Mouse (Mus musculus) megakaryocyte progenitor cell, adult 5-6 weeks (primary cell): Measurements from ENCODE around the gene St7l. TPM values are rescaled to one million over a fixed set of nuclear protein-coding genes. Genes with fewer than 3 reads are reported as not detected.

Source experiments
- ATAC-seq: replicated peaks from 2 replicates; pipeline ENCODE4 v1.8.0; 2016; ENCODE audit warnings: mild to moderate bottlenecking, moderate TSS enrichment, inconsistent platforms; ENCODE audit not compliant: poor library complexity
- total RNA-seq, 2 experiments: library from RNA; stranded (forward) in 1 of 2; stranded (reverse) in 1 of 2; fragments of 157-497, 149-512 nt in 1 of 2; fragments of 200-1000 nt in 1 of 2; gene quantifications; 2 replicates each; pipeline versions ENCODE4 v1.2.3 to v1.2.4; 2015 to 2017

St7l gene
- total RNA-seq, 2 experiments from 2014 or later, result 22.8 to 30.7 TPM

DNA sequence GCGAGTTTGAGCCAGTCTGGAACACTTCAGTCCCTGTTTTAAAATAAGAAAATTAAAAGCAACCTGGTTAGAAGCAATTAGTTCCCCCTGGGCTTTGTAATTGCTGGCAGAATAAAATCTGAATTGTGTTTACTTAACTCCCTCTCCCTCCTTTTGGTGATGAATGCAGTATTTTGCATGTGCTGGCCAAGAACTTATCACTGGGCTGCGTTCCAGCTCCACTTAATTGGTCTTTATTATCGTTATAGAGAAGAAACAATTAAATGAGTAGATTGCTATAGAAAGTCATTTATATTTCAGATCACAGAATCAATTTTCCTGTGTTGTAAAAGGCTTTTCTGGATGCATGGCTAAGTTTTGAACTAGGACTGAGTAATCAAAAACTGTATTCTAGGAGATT is 32.3 kb downstream of the St7l start:
- no peak for ATAC-seq

DNA sequence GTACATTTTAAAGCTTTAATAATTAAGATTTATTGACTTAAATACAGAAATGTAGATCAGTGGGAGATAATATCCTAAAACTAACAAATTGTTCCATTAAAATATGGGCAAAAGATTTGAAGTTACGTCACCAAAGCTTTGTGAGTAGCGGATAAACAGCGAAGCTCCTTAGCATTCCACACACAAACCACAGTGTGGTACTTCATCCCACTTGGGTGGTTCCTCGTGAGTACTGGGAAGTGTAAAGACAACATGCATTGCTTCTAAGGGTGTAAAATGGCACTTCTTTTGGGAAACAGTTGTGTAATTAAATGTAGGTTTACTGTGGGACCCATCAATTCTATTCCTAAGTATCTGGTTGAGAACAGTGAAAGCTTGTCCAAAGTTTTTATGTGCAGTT is 37.3 kb downstream of the St7l start:
- no peak for ATAC-seq

DNA sequence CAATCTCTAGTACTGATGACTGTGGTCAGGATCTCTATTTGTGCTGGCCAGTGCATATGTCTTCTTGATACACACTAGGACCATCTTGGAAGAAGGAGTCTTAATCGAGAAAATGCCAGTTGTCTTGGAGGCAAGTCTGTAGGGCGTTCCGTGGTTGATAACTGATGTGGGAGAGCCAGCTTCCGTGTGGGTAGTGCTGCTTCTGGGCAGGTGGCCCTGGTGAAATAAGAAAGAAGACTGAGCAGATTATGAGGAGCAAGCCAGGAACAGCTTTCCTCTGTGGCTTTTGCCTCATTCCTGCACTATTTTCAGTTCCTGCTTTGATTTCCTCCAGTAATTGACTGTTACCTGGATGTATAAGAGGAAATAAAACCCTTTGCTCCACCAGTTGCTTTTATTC is 41.6 kb downstream of the St7l start:
- ATAC-seq, result no peak

DNA sequence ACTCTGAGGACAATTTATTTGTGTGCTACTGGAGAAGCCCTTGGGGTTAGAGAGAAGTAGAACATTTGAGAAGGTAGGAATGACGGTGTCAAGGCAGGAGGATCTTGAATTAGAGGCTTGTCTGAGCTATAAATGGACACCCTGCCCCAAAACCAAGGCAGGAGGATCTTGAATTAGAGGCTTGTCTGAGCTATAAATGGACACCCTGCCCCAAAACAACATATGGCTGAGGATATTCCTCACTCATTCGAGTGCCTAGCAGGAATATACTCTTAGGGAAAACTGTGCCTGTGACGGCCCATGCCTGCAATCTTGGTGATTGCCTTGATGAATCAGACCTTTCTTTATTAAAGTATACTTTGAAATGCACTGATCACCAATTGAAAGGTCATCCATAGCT is 42.2 kb downstream of the St7l start:
- no peak for ATAC-seq

DNA sequence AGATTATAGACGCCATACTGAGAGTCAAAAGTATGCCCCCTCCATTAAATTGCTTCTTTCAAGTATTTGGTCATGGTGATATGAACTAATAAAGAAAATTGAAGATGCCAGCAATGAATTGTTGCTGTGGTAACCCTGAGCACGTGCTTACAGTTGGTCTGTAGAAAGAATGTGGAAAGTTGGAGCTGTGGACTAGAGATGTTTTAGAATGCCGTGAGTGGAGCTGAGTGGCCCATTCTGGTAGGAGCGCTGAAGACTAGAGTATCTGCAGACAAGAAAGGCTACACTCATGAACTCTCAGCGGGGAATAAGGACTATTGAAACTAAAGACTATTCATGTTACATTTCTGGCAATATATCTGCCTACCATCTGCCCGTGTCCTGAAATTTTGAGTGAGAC is 45.4 kb downstream of the St7l start:
- no peak for ATAC-seq

DNA sequence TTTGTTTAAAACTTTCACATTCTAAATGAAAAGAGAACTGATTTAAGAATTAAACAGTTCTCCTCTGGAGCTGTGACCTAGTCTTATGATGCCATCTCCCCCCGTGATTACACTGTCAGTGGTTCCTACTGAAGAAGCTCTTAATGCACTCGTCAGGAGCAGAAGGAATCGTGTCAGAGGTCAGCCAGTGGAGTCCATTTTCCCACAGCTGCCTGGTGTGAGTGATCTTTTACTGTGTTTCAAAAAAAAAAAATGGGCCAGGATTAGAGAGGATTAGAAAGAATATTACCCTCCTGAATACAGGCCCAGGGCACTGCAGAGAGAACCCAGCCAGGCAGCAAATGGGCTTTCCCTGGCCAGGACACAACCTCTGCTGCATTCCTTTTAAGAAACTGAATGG is 51.2 kb downstream of the St7l start:
- no peak for ATAC-seq

DNA sequence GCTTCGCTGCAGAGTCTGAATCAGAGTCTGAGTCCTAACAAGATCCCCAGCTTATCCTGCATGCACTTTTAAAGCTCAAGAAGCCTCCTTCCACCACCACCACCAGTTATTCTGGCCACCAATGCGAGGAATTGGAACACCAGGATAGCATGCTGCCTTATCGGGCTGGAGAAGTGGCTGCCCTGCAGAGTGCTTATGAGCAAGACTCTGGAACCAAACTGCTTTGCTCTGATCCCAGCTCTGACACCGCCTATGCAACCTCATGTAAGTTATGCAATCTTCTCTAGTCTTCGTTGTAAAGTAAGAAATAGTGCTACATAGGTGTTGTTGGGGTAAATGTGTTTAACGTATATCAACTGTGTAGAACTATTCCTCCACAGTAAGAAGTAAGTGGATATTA is 65.6 kb downstream of the St7l start:
- no peak for ATAC-seq

DNA sequence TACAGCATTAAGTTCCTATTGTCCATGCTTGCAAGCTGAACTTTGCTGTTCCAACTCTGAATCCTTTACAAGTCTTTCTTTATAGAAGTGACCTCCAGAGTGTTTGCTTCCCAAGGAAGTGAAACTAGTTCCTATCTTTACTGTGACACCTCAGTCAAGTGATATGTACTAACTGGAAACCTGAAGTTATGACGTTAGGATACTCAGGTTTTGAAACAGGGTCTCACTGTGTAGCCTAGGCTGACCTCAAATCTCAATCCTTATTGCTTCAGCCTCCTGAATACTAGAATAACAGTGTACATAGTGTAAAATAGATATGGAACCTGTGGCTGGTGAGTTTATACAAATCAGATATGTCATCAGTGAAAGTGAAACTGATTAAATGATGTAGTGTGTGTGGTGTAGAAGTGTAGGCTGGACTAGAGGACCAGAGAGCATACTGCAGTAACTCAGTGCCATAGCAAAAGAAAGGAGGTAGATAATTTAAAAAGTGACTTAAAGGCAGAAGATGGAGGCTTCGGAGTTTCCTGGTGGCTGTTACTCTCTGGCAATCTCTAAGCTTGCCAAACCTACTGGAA is 74.0 kb downstream of the St7l start:
- ATAC-seq, result peak; percentile 42

DNA sequence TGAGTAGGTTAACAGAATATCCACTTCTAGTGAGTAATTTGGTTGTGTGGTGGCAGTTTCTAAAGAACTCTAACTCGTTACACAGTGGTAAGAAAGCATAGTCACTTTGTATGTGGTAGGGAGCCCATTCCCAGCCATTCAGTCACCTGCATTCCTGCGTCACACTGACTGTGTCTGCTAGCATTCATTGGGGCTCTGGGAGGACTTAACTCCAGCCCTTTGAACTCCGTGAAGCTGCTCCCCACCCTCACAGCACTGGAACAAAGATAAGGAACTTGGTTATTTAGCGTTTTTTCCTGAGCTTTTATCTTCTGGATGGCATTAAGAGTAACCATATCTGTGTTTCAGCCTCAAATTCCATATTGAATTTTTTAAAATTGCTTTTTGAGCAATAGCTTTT is 74.5 kb downstream of the St7l start:
- no peak for ATAC-seq

DNA sequence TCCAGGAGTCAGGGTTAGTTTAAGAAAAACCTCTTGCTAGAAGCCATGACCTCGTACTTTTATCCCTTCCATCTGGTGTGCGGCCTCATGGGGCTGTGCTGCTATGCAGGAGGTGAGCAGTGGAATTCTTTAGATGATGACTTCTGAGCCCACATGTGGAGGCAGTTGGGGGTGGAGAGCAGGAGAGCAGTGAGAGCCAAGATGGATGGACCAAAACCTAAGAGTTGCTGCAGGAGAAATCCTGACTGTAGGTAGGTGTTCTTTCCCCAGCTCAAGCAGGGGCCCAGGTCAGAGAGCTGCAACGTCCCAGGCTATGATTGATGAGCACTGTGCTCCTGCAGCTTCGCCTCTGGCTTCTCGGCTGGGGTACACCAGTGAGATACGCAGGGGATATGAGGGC is 76.9 kb downstream of the St7l start:
- ATAC-seq, result no peak

DNA sequence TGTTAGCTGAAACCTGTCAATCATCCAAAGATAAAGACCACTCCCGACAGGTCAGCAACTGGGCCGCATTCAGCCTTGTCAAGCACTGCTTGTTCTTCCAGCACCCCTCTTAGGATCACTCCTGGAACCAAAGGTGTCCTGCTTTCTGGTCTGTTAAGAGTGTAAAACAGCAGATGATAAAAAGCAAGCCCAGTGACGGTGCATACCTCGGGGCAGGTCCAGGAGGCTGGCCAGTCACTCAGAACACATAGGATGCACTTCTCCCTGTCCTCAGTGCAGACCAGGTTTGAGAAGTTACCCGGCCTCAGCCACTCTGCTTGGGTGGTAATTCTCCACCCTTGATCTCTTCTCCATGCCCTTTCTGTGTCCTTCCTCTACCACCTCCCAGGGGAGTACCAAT is 78.9 kb downstream of the St7l start:
- ATAC-seq, result no peak

DNA sequence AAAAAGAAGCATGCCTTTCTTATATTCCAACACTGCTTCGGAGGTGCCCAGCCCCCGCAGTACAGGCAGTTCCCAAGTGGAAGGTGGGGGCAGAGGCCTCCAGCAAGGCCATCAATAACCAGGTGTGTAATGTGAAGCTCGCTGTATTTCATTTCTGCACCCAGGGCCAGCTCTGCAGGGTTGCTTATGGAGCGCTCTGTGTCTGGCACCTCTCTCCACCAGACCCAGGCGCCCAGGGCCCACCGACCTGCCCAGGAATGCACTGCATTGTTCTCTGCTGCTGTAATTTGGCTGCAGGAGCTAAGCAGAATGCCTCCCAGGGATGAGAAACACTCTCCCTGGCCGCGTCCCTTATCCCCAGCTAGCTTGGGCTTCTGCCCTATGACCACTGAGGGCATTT is 79.5 kb downstream of the St7l start:
- no peak for ATAC-seq

DNA sequence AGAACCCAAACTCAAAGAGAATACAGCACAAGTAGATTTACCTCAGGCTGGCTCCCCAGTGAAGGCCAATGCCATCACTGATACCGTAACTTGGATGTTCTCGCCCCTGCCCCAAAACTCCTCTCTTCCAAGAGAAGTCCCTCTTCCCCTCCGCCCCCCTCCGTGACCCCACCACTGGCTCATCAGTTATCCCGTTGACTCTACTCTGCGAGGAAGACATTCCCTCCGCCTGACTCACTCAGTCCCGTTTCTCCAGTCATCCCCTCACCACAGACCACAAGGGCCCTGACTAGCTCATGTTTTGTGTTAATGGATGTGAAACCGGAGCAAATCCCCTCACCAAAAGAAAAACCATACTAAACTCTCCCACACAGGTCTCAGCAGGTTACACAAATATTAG is 81.1 kb downstream of the St7l start:
- ATAC-seq, result no peak

DNA sequence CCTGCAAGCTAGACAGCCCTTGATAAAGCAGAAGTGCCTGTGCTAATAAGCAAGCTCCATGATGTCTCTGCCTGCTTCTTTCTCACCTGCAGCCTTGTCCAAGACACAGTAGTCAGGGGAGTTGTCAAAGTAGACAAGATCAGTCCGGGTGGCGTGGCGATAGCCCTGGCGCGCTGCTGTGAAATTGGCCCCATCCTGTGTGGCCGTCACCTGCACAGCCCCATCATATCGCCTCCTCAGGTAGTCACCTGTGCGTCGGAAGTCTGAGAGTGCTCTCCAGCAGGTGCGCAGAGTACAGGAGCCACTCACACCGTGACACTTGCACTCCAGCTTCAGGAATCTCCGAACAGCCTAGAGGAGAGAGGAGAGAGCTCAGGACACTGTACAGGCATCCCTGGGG is 87.1 kb downstream of the St7l start:
- no peak for ATAC-seq

DNA sequence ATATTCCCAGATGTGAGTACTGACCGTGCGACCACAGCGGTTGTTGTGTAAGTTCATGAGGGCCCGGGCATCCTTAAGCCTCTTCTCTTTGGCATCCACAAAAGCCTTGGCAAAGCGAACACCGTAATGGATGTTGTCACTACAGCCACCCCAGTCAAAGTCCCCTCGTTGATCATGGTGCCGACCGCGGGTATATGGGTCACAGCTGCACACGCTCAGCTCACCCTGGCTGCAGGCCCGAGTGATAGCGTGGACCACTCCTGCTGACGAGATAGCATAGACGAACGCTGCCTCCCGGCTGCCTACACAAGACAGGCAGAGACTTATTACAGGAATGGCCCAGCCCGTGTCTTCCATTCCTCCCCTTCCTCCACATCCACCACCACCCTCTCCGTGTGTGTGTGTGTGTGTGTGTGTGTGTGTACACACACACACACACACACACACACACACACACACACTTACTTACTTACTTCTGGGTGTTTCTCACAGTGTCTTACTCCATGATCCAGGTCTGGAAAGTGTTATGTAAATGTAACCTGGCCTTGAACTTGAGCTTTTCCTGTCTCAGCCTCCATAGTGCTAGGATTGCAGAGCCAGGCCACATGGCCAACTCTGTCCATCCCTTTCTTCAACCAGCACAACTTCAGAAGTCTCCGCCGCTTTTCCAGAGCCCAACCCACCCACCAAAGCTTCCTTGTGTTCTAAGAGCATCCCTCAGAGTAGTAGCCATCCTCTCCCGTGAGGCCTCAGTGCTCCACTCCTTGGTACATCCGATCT is 89.3 kb downstream of the St7l start:
- ATAC-seq, result no peak

DNA sequence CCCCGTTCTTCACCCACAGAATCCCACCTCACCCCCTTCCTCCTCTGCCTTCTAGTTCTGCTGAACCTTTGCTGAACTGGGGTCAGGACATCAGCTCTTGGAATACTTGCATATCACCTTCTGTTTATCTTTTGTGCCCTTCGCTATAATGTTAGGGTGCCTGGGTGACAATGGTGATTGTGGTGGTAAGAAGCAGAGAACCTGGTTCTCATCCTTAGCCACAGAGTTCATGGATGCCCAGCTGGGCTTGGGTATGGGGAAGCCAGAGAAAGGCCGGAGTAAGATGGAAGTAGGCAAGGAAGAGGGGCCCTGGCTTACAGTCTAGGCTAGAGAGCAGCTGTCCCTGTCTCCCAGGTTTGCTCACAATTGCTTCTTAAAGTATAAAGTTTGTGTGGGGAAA is 90.3 kb downstream of the St7l start:
- no peak for ATAC-seq

DNA sequence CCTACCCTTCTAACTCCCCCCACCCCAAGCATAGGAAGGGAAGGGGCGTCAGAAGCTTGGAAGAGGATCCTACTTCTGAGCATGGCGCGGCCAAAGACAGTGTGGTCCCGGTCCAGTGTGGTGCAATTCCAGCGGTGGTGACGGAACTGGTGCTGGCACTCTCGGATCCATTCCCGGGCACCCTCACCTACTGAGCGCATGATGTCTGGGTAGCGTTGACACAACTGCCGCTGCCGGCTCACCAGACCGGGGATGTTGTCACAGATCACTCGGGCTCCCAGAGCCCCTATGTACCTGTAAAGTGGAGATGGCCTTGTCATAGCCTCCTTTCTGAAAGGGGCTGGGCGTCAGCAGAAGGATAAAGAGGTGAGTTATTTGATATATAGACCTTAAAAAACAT is 90.7 kb downstream of the St7l start:
- ATAC-seq, result no peak

DNA sequence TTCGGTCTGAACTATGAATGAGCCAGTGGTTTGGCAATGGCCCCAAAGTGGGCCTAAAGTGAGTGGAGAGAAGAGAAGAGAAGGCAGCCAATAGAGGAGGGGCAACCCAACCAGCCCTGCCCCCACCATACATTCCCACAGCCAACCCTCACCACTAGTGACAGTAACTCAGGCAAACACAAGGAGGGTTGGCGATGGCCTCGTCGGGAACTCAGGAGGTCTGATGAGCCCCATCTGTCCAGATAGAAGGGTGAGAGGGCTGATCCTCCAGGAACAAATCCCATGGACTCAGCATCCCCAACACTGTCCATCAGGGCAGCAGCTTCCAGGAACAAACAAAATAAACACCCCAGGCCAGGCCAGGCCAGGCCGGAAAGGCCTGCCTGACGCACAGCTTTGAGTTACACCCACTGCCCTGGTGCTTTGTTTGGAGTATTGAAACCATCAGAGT is 92.4 kb downstream of the St7l start:
- no peak for ATAC-seq

DNA sequence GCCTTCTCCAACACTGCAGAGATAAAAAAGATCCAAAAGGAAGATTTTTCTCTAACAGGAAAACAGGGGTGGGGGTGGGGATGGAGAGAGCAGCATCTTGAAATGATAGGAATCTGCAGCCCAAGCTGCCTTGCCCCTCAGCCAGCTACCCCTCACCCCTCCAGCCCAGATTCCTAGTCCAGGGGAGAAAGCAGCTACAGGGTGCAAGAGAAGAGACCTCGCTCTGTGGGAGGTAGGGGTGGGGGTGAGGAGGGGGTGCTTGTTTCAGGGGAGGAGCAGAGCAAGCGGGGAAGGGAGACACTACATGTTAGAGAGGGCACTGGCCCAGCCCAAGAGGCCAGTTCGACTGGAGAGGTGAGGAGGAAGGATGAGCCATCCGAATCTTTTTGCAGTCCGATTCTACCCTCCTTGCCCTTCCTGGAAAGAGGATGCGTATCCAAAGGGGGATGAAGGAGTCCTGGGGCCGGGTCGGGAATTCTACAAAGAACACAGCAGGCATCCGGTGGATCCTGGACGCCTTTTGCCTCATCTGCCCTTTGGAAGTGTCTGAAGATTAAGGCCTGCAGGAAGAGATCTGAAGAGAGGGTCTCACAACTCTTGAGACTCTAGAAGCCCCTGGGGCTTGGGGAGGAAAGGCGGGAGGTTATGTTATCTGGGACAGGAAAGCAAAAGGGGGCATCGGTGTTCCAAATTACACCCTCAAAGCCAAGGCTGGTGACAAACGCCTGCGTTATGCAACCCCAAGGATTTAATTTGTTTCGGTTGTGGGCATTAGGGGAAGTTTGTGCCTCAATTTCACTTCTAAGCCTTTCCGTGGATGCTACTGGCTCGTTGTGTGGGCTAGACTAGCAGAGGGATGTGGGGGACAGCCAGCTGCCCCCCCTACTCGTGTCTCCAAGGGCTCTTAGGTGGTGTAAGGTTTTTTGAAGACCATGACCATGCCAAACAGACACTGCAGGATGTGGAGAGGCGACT is 96.5 kb downstream of the St7l start:
- ATAC-seq, result peak; percentile 38; the same call in 1 of the 2 replicates

DNA sequence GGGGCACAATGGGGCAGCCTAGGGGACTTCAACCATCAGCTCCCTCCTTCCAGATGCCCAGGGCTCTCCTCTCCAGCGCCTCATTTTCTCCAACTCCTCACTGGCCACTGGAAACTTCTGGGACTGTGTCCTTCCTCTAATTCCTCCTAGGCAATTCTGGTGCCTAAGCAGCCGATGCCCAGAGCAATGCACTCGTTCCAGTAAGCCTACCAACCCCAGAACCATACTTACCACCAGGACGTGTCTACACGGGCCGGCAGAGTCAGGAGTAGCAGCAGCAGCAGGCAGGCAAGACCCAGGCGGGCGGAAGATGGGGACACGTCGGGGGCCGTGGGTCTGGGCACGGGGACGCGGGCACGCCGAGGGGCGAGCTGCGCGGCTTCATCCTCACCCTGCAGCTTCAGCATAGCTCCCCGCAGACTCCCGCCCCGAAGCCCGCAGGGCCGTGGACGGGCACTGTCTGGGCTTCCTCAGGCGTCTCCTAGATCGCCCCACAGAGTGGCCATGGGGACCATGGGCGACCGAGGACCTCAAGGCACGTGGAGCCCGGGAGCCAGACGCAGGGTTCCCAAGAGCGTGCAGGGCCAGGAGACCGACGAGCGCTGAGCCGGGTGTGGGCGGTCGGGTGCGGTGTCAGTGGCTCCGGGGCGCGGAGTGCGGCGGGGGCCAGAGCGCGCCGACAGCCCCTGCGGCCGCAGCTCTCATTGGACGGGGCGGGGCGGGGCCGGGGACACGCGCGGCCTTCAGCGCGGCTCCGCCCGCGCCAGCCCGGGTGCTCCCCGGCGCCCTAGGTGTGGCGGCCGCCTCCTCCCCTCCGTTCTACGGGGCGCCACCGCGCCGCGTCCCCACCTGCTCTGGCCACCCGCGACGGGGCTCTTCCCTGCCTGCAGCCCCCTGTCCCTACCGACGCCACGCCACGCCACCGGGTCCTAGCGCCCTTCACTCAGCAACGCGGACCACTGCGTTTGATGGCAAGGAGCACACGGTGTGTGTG is 97.6 kb downstream of the St7l start, which contains the start of gene Wnt2b:
Wnt2b (minus strand) TSS at position 856 of the 994 bp plus-strand sequence.
- ATAC-seq, result peak; percentile 28
